Mouse (Mus musculus): ENCODE measurements around the gene Slc16a3. TPM values are rescaled to one million over a fixed set of nuclear protein-coding genes. Genes with fewer than 3 reads are reported as not detected.

The Slc16a3 gene
- polyA plus RNA-seq (2015; fragmentation: Nextera tagmentation; extraction: Ambion mirVana) = 92.3 and 95.8 TPM in 2 replicates

- H3K4me2 ChIP-seq = peak within 1 kb of the TSS; percentile 83
- no peaks in the 10 kb centered on the region for H3K27me3 ChIP-seq
- no peak for ATAC-seq (ENCODE audit: insufficient number of reproducible peaks, low FRiP score, low TSS enrichment, low read depth)
- peak within 1 kb of the TSS; percentile 57 for H3K4me3 ChIP-seq
- peak within 1 kb of the TSS; percentile 55 for H3K9ac ChIP-seq
- peaks cover 41% of the 10 kb centered on the region for H3K4me1 ChIP-seq
- no peaks in the 10 kb centered on the region for H3K36me3 ChIP-seq
- H3K9me3 ChIP-seq = no peaks in the 10 kb centered on the region
- peak within 1 kb of the TSS; percentile 77 for H3K27ac ChIP-seq
- 20% methylated on average over 12 of the region's 12 CpGs for WGBS
These were observed at the start of gene Slc16a3 for GRCm38 (mm10) chr11:120948328-120948727. Gene Slc16a3, plus strand, starts transcription at chr11:120948480.

- Histone ChIP-seq H3K4me1 (no peaks in the 10 kb centered on the region), H3K9me3 (no peaks in the 10 kb centered on the region), H3K4me2 (no peak overlapping the region), H3K27me3 (no peaks in the 10 kb centered on the region), H3K36me3 (peaks cover 3% of the 10 kb centered on the region; the same call in 1 of the 2 replicates), H3K27ac (no peak overlapping the region), H3K9ac (no peak overlapping the region), H3K4me3 (no peak overlapping the region)
- 80% methylated on average over 8 of the region's 8 CpGs for WGBS
- no peak for ATAC-seq (ENCODE audit: insufficient number of reproducible peaks, low FRiP score, low TSS enrichment, low read depth)
These were observed 47.7 kb upstream of the Slc16a3 start for GRCm38 (mm10) chr11:120900276-120901244.

GRCm38 (mm10) chr11:120901729-120902486, 46.4 kb upstream of the Slc16a3 start:
- 81% methylated on average over 21 of the region's 21 CpGs for WGBS

GRCm38 (mm10) chr11:120902487-120903142, 45.7 kb upstream of the Slc16a3 start:
- no peaks in the 10 kb centered on the region for H3K4me1 ChIP-seq
- H3K4me3 ChIP-seq = no peak overlapping the region
- no peak overlapping the region for H3K4me2 ChIP-seq
- H3K27me3 ChIP-seq = no peaks in the 10 kb centered on the region
- WGBS = 55% methylated on average over 10 of the region's 10 CpGs
- 0 out of 2 replicates have a peak, but pooled peaks cover 2% of the 10 kb centered on the region for H3K36me3 ChIP-seq
- no peak for ATAC-seq (ENCODE audit: insufficient number of reproducible peaks, low FRiP score, low TSS enrichment, low read depth)
- no peaks in the 10 kb centered on the region for H3K9me3 ChIP-seq
- H3K27ac ChIP-seq = no peak overlapping the region
- no peak overlapping the region for H3K9ac ChIP-seq

More at GRCm38 (mm10) chr11:120901729-120902486, 46.4 kb upstream of the Slc16a3 start:
- no peak for ATAC-seq (ENCODE audit: insufficient number of reproducible peaks, low FRiP score, low TSS enrichment, low read depth)
- no peak overlapping the region for H3K4me3 ChIP-seq
- no peak overlapping the region for H3K4me2 ChIP-seq
- H3K4me1 ChIP-seq = no peaks in the 10 kb centered on the region
- no peak overlapping the region for H3K9ac ChIP-seq
- no peaks in the 10 kb centered on the region for H3K27me3 ChIP-seq
- no peak overlapping the region for H3K27ac ChIP-seq
- no peaks in the 10 kb centered on the region for H3K9me3 ChIP-seq
- 0 out of 2 replicates have a peak, but pooled peaks cover 2% of the 10 kb centered on the region for H3K36me3 ChIP-seq

GRCm38 (mm10) chr11:120903159-120903850, 45.0 kb upstream of the Slc16a3 start:
- Histone ChIP-seq H3K27me3 (no peaks in the 10 kb centered on the region), H3K4me3 (no peak overlapping the region), H3K9me3 (no peaks in the 10 kb centered on the region), H3K27ac (no peak overlapping the region), H3K9ac (no peak overlapping the region), H3K4me1 (no peaks in the 10 kb centered on the region), H3K36me3 (0 out of 2 replicates have a peak, but pooled peaks cover 2% of the 10 kb centered on the region), H3K4me2 (no peak overlapping the region)
- no peak for ATAC-seq (ENCODE audit: insufficient number of reproducible peaks, low FRiP score, low TSS enrichment, low read depth)
- WGBS = 74% methylated on average over 24 of the region's 24 CpGs

- no peaks in the 10 kb centered on the region for H3K4me1 ChIP-seq
- H3K4me2 ChIP-seq = no peak overlapping the region
- H3K27ac ChIP-seq = no peak overlapping the region
- no peak for ATAC-seq (ENCODE audit: insufficient number of reproducible peaks, low FRiP score, low TSS enrichment, low read depth)
- 90% methylated on average over 3 of the region's 3 CpGs for WGBS
- no peak overlapping the region for H3K9ac ChIP-seq
- no peaks in the 10 kb centered on the region for H3K9me3 ChIP-seq
- H3K4me3 ChIP-seq = no peak overlapping the region
- 0 out of 2 replicates have a peak, but pooled peaks cover 2% of the 10 kb centered on the region for H3K36me3 ChIP-seq
- no peaks in the 10 kb centered on the region for H3K27me3 ChIP-seq
These were observed 43.7 kb upstream of the Slc16a3 start for GRCm38 (mm10) chr11:120904561-120904960.

- Histone ChIP-seq H3K4me1 (no peaks in the 10 kb centered on the region), H3K27me3 (no peaks in the 10 kb centered on the region), H3K27ac (no peak overlapping the region), H3K9ac (no peak overlapping the region), H3K4me3 (no peak overlapping the region), H3K9me3 (no peaks in the 10 kb centered on the region), H3K4me2 (no peak overlapping the region), H3K36me3 (0 out of 2 replicates have a peak, but pooled peaks cover 2% of the 10 kb centered on the region)
- no peak for ATAC-seq (ENCODE audit: insufficient number of reproducible peaks, low FRiP score, low TSS enrichment, low read depth)
- 46% methylated on average over 1 of the region's 1 CpGs for WGBS
These were observed 42.8 kb upstream of the Slc16a3 start for GRCm38 (mm10) chr11:120905430-120905873.

GRCm38 (mm10) chr11:120913796-120914195, 34.5 kb upstream of the Slc16a3 start:
- no peak for ATAC-seq (ENCODE audit: insufficient number of reproducible peaks, low FRiP score, low TSS enrichment, low read depth)
- peaks cover 11% of the 10 kb centered on the region for H3K36me3 ChIP-seq
- WGBS = 92% methylated on average over 4 of the region's 4 CpGs
- H3K4me1 ChIP-seq = no peaks in the 10 kb centered on the region
- no peak overlapping the region for H3K9ac ChIP-seq
- no peak overlapping the region for H3K27ac ChIP-seq
- H3K4me2 ChIP-seq = no peak overlapping the region
- no peaks in the 10 kb centered on the region for H3K9me3 ChIP-seq
- no peak overlapping the region for H3K4me3 ChIP-seq
- no peaks in the 10 kb centered on the region for H3K27me3 ChIP-seq

DNA sequence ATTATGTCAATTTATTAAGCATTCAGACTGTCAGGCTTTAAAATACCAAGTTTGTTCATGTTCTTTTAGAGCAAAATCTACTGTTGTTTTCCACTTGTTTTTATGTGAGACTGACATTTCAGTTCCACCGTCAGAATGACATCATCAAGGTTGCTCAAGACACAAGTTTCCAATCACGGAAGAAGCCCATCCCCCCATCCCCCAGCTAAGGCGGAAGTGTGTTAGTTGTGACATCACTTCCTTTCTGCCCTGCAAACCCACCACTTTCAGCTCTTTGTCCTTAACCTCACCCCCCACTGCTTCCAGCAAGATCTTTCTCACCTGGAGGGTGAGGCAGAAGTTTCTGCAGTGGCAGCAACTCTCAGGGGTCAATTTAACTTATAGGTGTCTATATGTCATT, 31.8 kb upstream of the Slc16a3 start:
- ATAC-seq (ENCODE audit: insufficient number of reproducible peaks, low FRiP score, low TSS enrichment, low read depth) = no peak
- no peak overlapping the region for H3K4me2 ChIP-seq
- H3K27me3 ChIP-seq = no peaks in the 10 kb centered on the region
- H3K27ac ChIP-seq = no peak overlapping the region
- no peaks in the 10 kb centered on the region for H3K4me1 ChIP-seq
- H3K9me3 ChIP-seq = no peaks in the 10 kb centered on the region
- no peak overlapping the region for H3K9ac ChIP-seq
- H3K36me3 ChIP-seq = peaks cover 31% of the 10 kb centered on the region
- no peak overlapping the region for H3K4me3 ChIP-seq
- 52% methylated on average over 3 of the region's 3 CpGs for WGBS

- Histone ChIP-seq H3K36me3 (peaks cover 35% of the 10 kb centered on the region), H3K9me3 (no peaks in the 10 kb centered on the region), H3K27me3 (no peaks in the 10 kb centered on the region), H3K27ac (no peak overlapping the region), H3K4me2 (no peak overlapping the region), H3K9ac (no peak overlapping the region), H3K4me1 (no peaks in the 10 kb centered on the region), H3K4me3 (no peak overlapping the region)
- no peak for ATAC-seq (ENCODE audit: insufficient number of reproducible peaks, low FRiP score, low TSS enrichment, low read depth)
- WGBS = 94% methylated on average over 5 of the region's 5 CpGs
These were observed 30.5 kb upstream of the Slc16a3 start for GRCm38 (mm10) chr11:120917756-120918155.

- H3K36me3 ChIP-seq = peaks cover 46% of the 10 kb centered on the region
- 87% methylated on average over 3 of the region's 3 CpGs for WGBS
- no peak for ATAC-seq (ENCODE audit: insufficient number of reproducible peaks, low FRiP score, low TSS enrichment, low read depth)
- no peaks in the 10 kb centered on the region for H3K4me1 ChIP-seq
- H3K9me3 ChIP-seq = no peaks in the 10 kb centered on the region
- H3K9ac ChIP-seq = no peak overlapping the region
- no peak overlapping the region for H3K4me2 ChIP-seq
- no peak overlapping the region for H3K4me3 ChIP-seq
- H3K27me3 ChIP-seq = no peaks in the 10 kb centered on the region
- H3K27ac ChIP-seq = no peak overlapping the region
These were observed 25.8 kb upstream of the Slc16a3 start for GRCm38 (mm10) chr11:120922528-120922927.
